Mouse (Mus musculus) heart, embryonic 14.5 days (tissue): ENCODE results near the gene Ash1l. TPM values are rescaled to one million over a fixed set of nuclear protein-coding genes. Genes with fewer than 3 reads are reported as not detected.

Experiments
- polyA plus RNA-seq: library from polyadenylated mRNA; unstranded; fragments of >200 nt; fragmentation: Nextera tagmentation; extraction: Ambion mirVana; gene quantifications from 2 replicates; pipeline ENCODE4 v1.2.1, GENCODE M21; 2014

Gene Ash1l
- polyA plus RNA-seq, 1 experiment from 2014 or later = 16.8 TPM

Other genes starting within 250 kb of the Ash1l start
- gene Rit1, start 233.8 kb upstream of the Ash1l start, polyA plus RNA-seq = 62.6 and 65.3 TPM in 2 replicates
- gene Syt11, start 175.5 kb upstream of the Ash1l start, polyA plus RNA-seq = 9.7 and 11.1 TPM in 2 replicates
- 9.1 and 9.6 TPM in 2 replicates for gene Gon4l, start 115.4 kb upstream of the Ash1l start, polyA plus RNA-seq
- gene Msto1, start 36.6 kb upstream of the Ash1l start, polyA plus RNA-seq = 47.8 and 49.8 TPM in 2 replicates
- gene Dap3, start 559 bp downstream of the Ash1l start, polyA plus RNA-seq = 138 and 141 TPM in 2 replicates
- 6.8 and 7.5 TPM in 2 replicates for gene Rusc1, start 142.7 kb downstream of the Ash1l start, polyA plus RNA-seq
- not detected in 2 replicates for gene Gm43738, start 150.5 kb downstream of the Ash1l start, polyA plus RNA-seq
- 92.6 and 96.9 TPM in 2 replicates for gene Fdps, start 151.3 kb downstream of the Ash1l start, polyA plus RNA-seq
- 0.11 TPM in 1 of 2 replicates, not detected in the other for gene Pklr, start 185.5 kb downstream of the Ash1l start, polyA plus RNA-seq
- gene Hcn3, start 209.6 kb downstream of the Ash1l start, polyA plus RNA-seq = 0.27 and 0.51 TPM in 2 replicates
- 12.4 and 13.4 TPM in 2 replicates for gene Clk2, start 214.2 kb downstream of the Ash1l start, polyA plus RNA-seq
- gene Scamp3, start 226.9 kb downstream of the Ash1l start, polyA plus RNA-seq = 68.3 and 74.8 TPM in 2 replicates
- 9.1 and 12.8 TPM in 2 replicates for gene Fam189b, start 232.5 kb downstream of the Ash1l start, polyA plus RNA-seq